Mouse (Mus musculus) activated CD4-positive, CD25-positive, alpha-beta regulatory T cell (primary cell): ENCODE measurements around the gene Gria2. TPM values are rescaled to one million over a fixed set of nuclear protein-coding genes. Genes with fewer than 3 reads are reported as not detected.

Experiments
- polyA plus RNA-seq, 2 experiments: library from polyadenylated mRNA; unstranded; fragments of 100-300 nt; shearing (Covaris generic); gene quantifications; one replicate each; pipeline ENCODE4 v1.2.1; 2017

Gene Gria2
- under 1 TPM in 1 of 2 experiments, not detected in 1; 0.29 TPM for polyA plus RNA-seq

DNA sequence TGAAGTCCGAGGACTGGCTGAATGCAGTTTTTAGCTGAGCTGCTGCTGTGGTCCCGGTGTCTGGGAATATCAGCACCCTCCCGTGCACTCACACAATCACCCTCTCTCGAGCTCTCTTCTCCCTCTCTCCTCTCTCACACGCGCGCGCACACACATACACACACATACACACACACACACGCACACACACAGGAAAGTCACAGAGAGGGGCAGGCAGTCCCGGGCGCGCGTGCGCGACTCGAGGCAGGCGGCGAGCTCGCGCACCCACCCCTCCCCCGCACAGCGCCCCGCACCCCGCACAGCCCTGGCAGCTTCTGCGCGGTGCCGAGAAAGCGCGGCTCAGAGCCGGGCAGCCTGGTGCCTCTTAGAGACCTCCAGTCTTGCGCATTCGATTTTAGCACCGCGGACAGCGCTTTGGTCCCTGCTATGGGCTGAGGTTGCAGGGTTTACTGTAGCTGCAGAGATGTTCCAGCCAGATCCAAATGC, at the start of gene Gria2:
Gene Gria2, minus strand, starts transcription at position 240 of the 486 bp plus-strand sequence.

Other genes with a start within 250 kb of the Gria2 start
- gene Glrb, start 110.8 kb upstream of the Gria2 start, polyA plus RNA-seq: not detected
- under 1 TPM in 1 of 2 experiments, not detected in 1; 0.87 TPM for gene Pdgfc, start 233.6 kb upstream of the Gria2 start, polyA plus RNA-seq